Mouse (Mus musculus) liver, embryonic 14.5 days (tissue): Measurements from ENCODE around the gene Wnk2. TPM values are rescaled to one million over a fixed set of nuclear protein-coding genes. Genes with fewer than 3 reads are reported as not detected.

Experiments used
- ATAC-seq: fragments of 200-750 bp; cut with Nextera tagmentation; 2 replicates; pipeline ENCODE4 v1.8.0; 2017; ENCODE audit warnings: moderate number of reproducible peaks, mild to moderate bottlenecking, moderate library complexity; ENCODE audit not compliant: insufficient read depth
- DNase-seq, 3 experiments: peaks; one replicate each; pipeline ENCODE4 v3.0.0-alpha.2; 2012 to 2013; ENCODE audit warnings: low read depth in 3 of 3, low spot score in 3 of 3
- H3K27ac ChIP-seq: fragments of 300-500 bp; sonication (generic); 2 replicates; pipeline ENCODE4 v1.5.1; 2014; ENCODE audit warnings: moderate library complexity, mild to moderate bottlenecking, control low read depth, inconsistent platforms
- H3K27me3 ChIP-seq: fragments of 300-500 bp; sonication (generic); 2 replicates; pipeline ENCODE4 v1.6.1; 2014; ENCODE audit warnings: mild to moderate bottlenecking, low read length, moderate library complexity; ENCODE audit not compliant: control insufficient read depth, insufficient read depth
- H3K36me3 ChIP-seq: fragments of 300-500 bp; sonication (generic); replicated peaks from 2 replicates; pipeline ENCODE4 v1.6.1; 2014; ENCODE audit warnings: low read depth; ENCODE audit not compliant: control insufficient read depth, insufficient read depth
- H3K4me1 ChIP-seq, 2 experiments: fragments of 200-500 bp in 1 of 2; fragments of 300-500 bp in 1 of 2; sonication (generic) in 1 of 2; replicated peaks; 2 replicates each; pipeline ENCODE4 v1.6.1; 2012 to 2014; ENCODE audit warnings: antibody characterized with exemption in 1 of 2, inconsistent platforms in 1 of 2, low read length in 1 of 2; ENCODE audit not compliant: control insufficient read depth in 2 of 2, insufficient read depth in 2 of 2
- H3K4me2 ChIP-seq: fragments of 300-500 bp; sonication (generic); 2 replicates; pipeline ENCODE4 v1.6.1; 2014; ENCODE audit warnings: low read depth, mild to moderate bottlenecking, control low read depth, moderate library complexity
- H3K4me3 ChIP-seq, 2 experiments: fragments of 200-500 bp in 1 of 2; fragments of 300-500 bp in 1 of 2; sonication (generic) in 1 of 2; 2 replicates each; pipeline ENCODE4 v1.5.1; 2012 to 2014; ENCODE audit warnings: low read depth in 2 of 2, low read length in 2 of 2, mild to moderate bottlenecking in 2 of 2, control low read depth in 1 of 2, inconsistent platforms in 1 of 2, moderate library complexity in 1 of 2; ENCODE audit not compliant: insufficient read depth in 1 of 2
- H3K9ac ChIP-seq: fragments of 300-500 bp; sonication (generic); replicated peaks from 2 replicates; pipeline ENCODE4 v1.6.1; 2014; ENCODE audit warnings: mild to moderate bottlenecking, control low read depth, moderate library complexity
- H3K9me3 ChIP-seq: fragments of 300-500 bp; sonication (generic); 2 replicates; pipeline ENCODE4 v1.6.1; 2016; ENCODE audit warnings: low read length, mixed read lengths; ENCODE audit not compliant: control insufficient read depth
- CTCF ChIP-seq: IDR thresholded peaks from 2 replicates; pipeline ENCODE4 v1.5.1; 2016; ENCODE audit warnings: antibody characterized with exemption, low read depth, control low read depth
- EP300 ChIP-seq: IDR thresholded peaks from 2 replicates; pipeline ENCODE4 v1.6.1; 2016; ENCODE audit warnings: antibody characterized with exemption, low read depth
- WGBS: fragments of 180-500 bp; shearing (Covaris S2); extraction: QIAGEN DNeasy Blood & Tissue Kit; methylation state at CpG from one replicate; pipeline ENCODE4 v1.1.7; 2014; ENCODE audit not compliant: insufficient replicate concordance; 5-methylcytosine and 5-hydroxymethylcytosine counted together
- polyA plus RNA-seq, 2 experiments: library from polyadenylated mRNA; depleted of rRNA in 1 of 2; stranded (reverse) in 1 of 2; unstranded in 1 of 2; fragments of >200 nt; fragmentation: Nextera tagmentation in 1 of 2; extraction: Ambion mirVana in 1 of 2; gene quantifications; 2 replicates each; pipeline versions ENCODE4 v1.2.1 to v1.2.3; 2012 to 2014

Gene Wnk2
- polyA plus RNA-seq, 2 experiments = 0.05 to 0.13 TPM

- H3K4me3 ChIP-seq = no peak overlapping the region
- H3K27ac ChIP-seq = no peak overlapping the region
- no peaks in the 10 kb centered on the region for H3K9me3 ChIP-seq
- ATAC-seq (no peak), DNase-seq (no peak)
- no peak overlapping the region for H3K4me2 ChIP-seq
- 33% methylated on average over 4 of the region's 4 CpGs for WGBS
- H3K27me3 ChIP-seq = no peaks in the 10 kb centered on the region
- no peak for TF ChIP-seq CTCF
- TF ChIP-seq EP300 = no peak
- no peaks in the 10 kb centered on the region for H3K36me3 ChIP-seq
- H3K9ac ChIP-seq = no peak overlapping the region
- H3K4me1 ChIP-seq = no peaks in the 10 kb centered on the region
These were observed 33.7 kb downstream of the Wnk2 start for GRCm38 (mm10) chr13:49114116-49114515.

GRCm38 (mm10) chr13:49113345-49113744 is 34.5 kb downstream of the Wnk2 start:
- Histone ChIP-seq H3K4me2 (no peak overlapping the region), H3K36me3 (no peaks in the 10 kb centered on the region), H3K4me1 (no peaks in the 10 kb centered on the region), H3K4me3 (no peak overlapping the region), H3K27ac (no peak overlapping the region), H3K9me3 (no peaks in the 10 kb centered on the region), H3K9ac (no peak overlapping the region), H3K27me3 (no peaks in the 10 kb centered on the region)
- TF ChIP-seq CTCF (no peak), EP300 (no peak)
- ATAC-seq (no peak), DNase-seq (no peak)
- 63% methylated on average over 4 of the region's 4 CpGs for WGBS

- Histone ChIP-seq H3K36me3 (no peaks in the 10 kb centered on the region), H3K4me3 (no peak overlapping the region), H3K4me2 (no peak overlapping the region), H3K9me3 (no peaks in the 10 kb centered on the region), H3K9ac (no peak overlapping the region), H3K27me3 (no peaks in the 10 kb centered on the region), H3K4me1 (no peaks in the 10 kb centered on the region), H3K27ac (no peak overlapping the region)
- TF ChIP-seq EP300 (no peak), CTCF (no peak)
- ATAC-seq (no peak), DNase-seq (no peak)
- WGBS = 53% methylated on average over 8 of the region's 8 CpGs
These were observed 35.2 kb downstream of the Wnk2 start for GRCm38 (mm10) chr13:49112652-49113051.

GRCm38 (mm10) chr13:49109665-49110064 is 38.1 kb downstream of the Wnk2 start:
- Histone ChIP-seq H3K27me3 (no peaks in the 10 kb centered on the region), H3K4me3 (no peak overlapping the region), H3K4me2 (no peak overlapping the region), H3K9me3 (no peaks in the 10 kb centered on the region), H3K4me1 (no peaks in the 10 kb centered on the region), H3K27ac (no peak overlapping the region), H3K9ac (no peak overlapping the region), H3K36me3 (no peaks in the 10 kb centered on the region)
- DNase-seq (no peak), ATAC-seq (no peak)
- TF ChIP-seq EP300 (no peak), CTCF (no peak)
- whole genome bisulfite sequencing = 41% methylated on average over 3 of the region's 3 CpGs

GRCm38 (mm10) chr13:49108119-49108846 is 39.5 kb downstream of the Wnk2 start:
- H3K9ac ChIP-seq = no peak overlapping the region
- H3K27ac ChIP-seq = no peak overlapping the region
- no peaks in the 10 kb centered on the region for H3K27me3 ChIP-seq
- ATAC-seq (no peak), DNase-seq (no peak)
- no peak for TF ChIP-seq EP300
- no peak for TF ChIP-seq CTCF
- H3K36me3 ChIP-seq = no peaks in the 10 kb centered on the region
- H3K4me2 ChIP-seq = no peak overlapping the region
- no peaks in the 10 kb centered on the region for H3K9me3 ChIP-seq
- WGBS = 37% methylated on average over 8 of the region's 8 CpGs
- H3K4me1 ChIP-seq = no peaks in the 10 kb centered on the region
- H3K4me3 ChIP-seq = no peak overlapping the region
